Mouse (Mus musculus) megakaryocyte, adult 5-6 weeks (primary cell): Measurements from ENCODE around the gene Hoxd12. TPM values are rescaled to one million over a fixed set of nuclear protein-coding genes. Genes with fewer than 3 reads are reported as not detected.
A peak's percentile ranks its signal among the peaks of the same experiment; 100 is the strongest.

Source experiments
- ATAC-seq: 2 replicates; pipeline ENCODE4 v1.8.0; 2016; ENCODE audit warnings: mild to moderate bottlenecking, inconsistent platforms; ENCODE audit not compliant: poor library complexity, severe bottlenecking
- total RNA-seq, 2 experiments: library from RNA; stranded (forward) in 1 of 2; stranded (reverse) in 1 of 2; fragments of 153-499, 151-499 nt in 1 of 2; fragments of 221-1000, 200-1000 nt in 1 of 2; gene quantifications; 2 replicates each; pipeline versions ENCODE4 v1.2.3 to v1.2.4; 2015 to 2017

The Hoxd12 gene
- total RNA-seq, 2 experiments from 2014 or later, result not detected

GRCm38 (mm10) chr2:74663291-74663925, 11.4 kb upstream of the Hoxd12 start:
- peak; percentile 39; the same call in 1 of the 2 replicates for ATAC-seq

DNA sequence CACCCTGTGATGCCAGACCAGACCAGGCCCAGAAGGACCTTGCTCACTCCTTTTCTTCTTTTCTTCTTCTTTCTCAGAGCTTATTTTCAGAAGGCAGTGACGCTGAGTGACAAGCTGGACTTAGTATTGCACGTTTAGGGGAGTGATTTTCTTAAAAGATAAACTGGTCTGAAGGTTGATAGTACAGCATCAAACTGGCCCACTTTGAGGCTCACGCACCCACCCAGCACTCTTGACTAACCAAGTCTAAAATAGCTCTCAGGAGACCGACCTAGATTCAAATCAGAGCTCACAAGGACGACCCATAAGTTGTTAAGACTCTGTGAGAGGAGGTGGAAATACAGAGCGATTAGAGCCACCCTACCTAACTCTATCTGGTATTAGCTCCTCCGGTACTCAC, 8.4 kb upstream of the Hoxd12 start:
- no peak for ATAC-seq

- ATAC-seq, result no peak
Measured at GRCm38 (mm10) chr2:74667191-74667841, 7.5 kb upstream of the Hoxd12 start.

- ATAC-seq, result no peak
Measured at GRCm38 (mm10) chr2:74667842-74668357, 6.9 kb upstream of the Hoxd12 start, which contains the start of gene Hoxd13. TSS of gene Hoxd13 (plus strand) at chr2:74668310.

GRCm38 (mm10) chr2:74668370-74669229, 6.2 kb upstream of the Hoxd12 start:
- no peak for ATAC-seq

DNA sequence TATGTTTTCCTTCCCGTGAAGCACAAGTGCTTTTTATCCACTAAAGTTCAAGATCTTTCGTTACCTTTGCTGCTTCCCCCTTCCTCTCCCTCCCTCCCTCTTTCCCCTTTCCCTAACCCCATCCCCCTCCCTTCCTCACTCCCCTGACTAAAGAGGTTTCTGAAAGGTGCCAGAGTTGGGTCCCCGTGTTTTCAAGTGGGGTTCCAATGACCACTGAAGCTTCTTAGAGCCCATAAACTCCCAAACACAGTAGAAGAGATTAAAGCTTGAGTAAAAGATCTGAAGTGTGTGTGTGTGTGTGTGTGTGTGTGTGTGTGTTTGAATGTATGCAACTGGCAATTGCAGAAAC, 5.6 kb upstream of the Hoxd12 start:
- ATAC-seq, result no peak

DNA sequence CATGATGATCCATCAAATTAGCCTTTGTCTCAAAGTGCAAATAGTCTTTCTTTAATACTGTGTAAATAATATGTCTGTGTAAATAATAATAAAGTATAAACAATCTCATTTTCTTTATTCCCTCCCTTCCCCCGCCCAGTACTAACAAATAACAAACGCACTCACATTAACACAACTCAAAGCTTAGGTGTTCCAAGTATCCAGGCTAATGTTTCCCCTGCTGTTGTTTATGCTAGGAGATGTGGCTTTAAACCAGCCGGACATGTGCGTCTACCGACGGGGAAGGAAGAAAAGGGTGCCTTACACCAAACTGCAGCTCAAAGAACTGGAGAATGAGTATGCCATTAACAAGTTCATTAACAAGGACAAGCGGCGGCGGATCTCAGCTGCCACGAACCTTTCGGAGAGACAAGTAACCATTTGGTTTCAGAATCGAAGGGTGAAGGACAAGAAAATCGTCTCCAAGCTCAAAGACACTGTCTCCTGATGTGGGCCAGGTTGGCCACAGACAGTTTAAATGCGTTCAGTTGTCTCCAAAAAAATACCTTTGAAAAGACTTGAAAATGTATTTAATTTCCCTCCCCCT, 5.1 kb upstream of the Hoxd12 start:
- no peak for ATAC-seq

DNA sequence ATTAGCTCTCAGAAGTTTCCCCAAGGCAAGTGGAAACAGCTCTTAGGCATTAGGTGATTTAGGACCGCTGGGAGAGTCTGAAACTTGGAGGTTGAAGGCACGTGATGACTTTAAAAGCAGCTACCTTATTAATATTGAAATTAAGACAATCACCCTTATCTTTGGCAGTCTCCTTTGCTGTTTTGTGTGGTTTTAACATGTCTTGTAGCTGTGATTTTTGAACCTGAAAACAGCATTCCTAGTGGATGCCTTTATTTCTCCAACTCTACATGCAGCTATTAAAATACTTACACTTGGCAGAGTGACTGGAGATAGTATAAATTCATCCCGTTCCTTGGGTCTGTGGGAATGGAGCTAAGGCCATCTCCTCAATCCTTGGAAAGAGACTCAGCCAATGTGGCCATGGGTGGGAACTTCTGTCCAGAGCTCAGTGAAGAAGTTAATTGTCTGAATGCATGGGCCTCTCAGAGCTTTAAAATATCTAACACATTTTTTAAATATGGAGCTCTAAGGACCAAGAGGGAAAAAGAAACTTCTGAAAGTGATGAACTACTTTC, 4.1 kb upstream of the Hoxd12 start:
- no peak for ATAC-seq

DNA sequence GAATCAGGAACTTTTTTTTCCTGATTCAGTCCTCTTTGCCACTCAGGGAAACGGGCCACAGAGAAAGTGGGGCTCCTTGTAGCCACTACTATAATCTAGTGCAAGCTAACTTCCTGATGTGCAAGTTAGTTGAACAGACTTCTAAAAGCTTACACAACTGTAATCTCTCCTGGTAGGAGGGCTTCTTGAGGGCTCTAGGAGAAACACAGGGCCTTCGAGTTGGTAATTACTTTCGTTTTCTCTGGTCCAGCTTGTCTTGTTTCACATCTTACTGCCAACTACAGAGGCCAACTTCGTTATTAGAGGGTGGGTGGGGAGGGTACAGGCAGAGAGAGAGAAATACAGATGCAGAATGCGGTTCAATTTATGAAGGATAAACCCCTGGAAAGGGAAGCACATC, 3.0 kb upstream of the Hoxd12 start:
- no peak for ATAC-seq

DNA sequence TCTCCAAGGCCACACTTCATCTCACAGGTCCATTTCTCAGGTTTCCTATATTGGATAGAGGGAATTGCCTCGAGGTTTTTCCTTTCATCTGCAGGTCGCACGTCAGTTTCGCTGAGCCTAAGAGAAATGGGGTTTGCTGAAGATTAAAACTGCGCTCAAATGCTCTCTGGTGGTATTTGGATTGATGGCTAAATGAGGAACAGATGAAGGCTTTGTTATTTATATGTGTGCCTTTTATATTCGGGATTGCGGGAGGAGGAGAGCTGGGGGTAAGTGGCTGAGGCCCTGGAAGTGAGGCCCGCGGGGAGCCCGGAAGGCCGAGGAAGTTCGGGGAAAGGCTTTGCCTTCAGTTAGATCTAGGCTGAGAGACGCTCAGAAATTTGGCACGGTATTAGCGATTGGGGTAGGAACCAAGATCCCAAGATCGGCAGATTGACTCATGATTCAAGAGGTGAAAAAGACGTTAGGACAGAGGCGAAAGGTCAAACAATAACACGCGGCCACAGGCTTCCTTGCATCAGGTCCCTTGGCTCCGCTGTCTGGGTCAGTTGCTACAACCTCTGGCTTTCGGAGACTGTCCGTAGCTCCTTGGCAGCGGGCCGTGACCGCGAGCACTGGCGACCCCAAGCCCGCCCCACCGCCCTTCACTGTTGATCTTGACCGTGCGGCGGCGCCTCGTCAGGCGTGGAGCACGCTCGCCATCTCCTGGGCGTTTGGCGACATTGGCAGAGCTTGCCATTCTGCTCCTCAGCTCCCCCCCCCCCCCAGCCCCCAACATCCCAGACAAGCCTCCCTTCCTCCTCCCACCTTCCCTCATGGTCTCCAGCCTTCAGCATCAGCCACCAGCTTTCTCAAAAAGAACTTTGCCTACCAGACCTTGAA, 2.1 kb upstream of the Hoxd12 start:
- ATAC-seq, result peak; percentile 90

DNA sequence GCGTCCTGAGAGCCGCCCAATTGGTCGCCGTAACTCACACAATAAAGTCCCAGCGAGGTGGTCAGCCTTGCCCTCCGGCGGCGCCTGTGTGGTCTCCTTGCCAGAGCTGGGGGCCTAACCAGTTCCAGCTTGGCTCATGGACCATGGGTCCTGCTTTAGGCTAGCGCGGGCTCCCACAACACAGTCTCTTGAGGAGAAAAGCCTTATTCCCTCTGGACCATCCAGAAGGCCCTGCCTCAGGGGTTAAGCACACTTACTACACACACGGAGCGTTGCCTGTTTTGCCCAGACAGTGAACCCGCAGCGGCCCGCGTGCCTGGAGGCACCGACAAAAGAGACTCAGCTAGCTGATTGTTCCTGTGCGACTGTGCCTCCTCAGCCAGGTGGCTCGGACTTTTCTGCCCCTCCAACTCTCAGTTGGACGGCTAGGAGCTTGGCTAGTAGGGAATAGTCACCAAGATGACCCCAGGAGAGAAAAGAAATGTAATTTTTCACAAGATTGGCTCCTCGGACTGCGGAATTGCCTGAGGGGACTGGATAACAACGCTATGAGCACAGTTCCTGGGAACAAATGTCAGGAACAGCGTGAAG, 883 bp upstream of the Hoxd12 start:
- no peak for ATAC-seq

GRCm38 (mm10) chr2:74675666-74676282, 961 bp downstream of the Hoxd12 start:
- ATAC-seq, result no peak

DNA sequence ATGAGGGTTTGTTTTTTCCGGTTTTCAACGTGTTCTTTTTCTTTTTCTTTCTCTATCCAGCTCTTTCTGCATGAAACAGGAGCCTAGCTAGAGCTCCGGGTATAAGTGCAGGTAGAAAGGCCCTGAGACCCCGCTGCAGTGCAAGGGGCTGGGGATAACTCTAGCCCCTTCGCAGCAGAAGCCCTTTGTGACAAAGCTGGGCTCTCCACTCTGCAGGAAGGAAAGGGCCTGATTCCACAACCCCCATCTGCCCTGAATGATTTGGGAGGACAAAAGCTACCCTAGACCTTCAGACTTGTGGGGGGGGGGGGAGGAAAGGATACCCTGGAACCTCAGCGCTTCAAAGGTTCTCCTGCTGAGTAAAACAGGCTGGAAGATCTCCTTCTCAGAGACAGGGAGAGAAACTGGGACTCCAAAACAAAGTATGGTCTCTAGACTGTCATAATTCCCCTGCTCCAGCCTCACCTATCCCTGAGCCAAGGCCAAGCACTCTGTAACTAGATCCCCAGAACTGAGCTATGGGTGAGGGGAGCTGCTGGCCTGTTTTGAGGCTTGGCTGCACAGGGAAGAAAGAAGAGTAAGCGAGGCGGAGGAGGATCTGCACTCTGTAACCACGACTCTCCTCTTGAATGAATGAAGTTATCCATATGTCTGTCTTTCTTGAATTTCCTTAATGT, 1.7 kb downstream of the Hoxd12 start:
- no peak for ATAC-seq

- ATAC-seq, result no peak
Measured at GRCm38 (mm10) chr2:74677106-74677505, 2.3 kb downstream of the Hoxd12 start.

DNA sequence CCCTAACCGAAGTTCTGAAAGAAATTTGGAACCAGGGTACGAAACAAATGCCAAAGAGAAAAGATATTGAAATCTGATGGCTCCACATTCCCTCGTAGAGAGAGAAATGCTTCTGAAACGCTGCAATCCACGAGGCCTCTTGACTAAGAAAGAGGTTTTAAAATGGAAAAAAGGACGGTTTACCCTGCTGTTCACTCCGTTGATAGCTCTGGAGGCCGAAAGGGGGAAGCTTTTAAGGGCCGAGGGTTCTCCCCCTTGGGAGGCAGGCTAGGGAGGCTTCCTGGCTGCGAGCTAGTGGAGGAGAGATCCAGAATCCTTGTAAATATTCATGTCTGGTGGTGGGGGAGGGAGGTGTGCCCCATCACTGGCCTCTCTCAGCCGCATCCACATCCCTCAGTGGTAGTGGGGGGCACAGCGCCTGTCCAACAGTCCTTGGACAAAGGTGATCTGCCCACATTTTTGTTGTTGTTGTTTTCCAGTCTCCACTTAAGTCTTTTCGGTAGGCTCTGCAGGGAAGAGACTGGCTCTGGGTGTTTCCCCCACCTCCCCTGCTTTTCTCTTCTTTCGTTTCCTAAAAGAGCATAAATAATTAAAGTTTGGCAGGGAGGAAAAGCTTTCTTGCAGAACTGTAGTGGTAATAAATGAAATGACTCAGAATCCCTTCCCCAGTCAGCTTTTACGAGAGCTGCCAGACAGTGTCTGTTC, 4.2 kb downstream of the Hoxd12 start, which contains the start of gene Hoxd11:
TSS of gene Hoxd11 (plus strand) at position 667 of the 705 bp plus-strand sequence.
- no peak for ATAC-seq

- peak; percentile 13; the same call in 1 of the 2 replicates for ATAC-seq
Measured at GRCm38 (mm10) chr2:74679596-74679971, 4.8 kb downstream of the Hoxd12 start.

GRCm38 (mm10) chr2:74679980-74680379, 5.2 kb downstream of the Hoxd12 start:
- peak; percentile 44 for ATAC-seq
